Mouse (Mus musculus) kidney, postnatal 36 days (tissue): ENCODE data around the gene St3gal5.

Experiments used
- DNase-seq, 2 experiments: peaks; one replicate each; pipeline ENCODE4 v3.0.0; 2021 to 2022; ENCODE audit warnings: mixed read lengths in 2 of 2

St3gal5 gene

GRCm38 (mm10) chr6:72134850-72135515, 37.6 kb downstream of the St3gal5 start:
- no peak for DNase-seq

GRCm38 (mm10) chr6:72136016-72136415, 38.6 kb downstream of the St3gal5 start:
- no peak for DNase-seq

DNA sequence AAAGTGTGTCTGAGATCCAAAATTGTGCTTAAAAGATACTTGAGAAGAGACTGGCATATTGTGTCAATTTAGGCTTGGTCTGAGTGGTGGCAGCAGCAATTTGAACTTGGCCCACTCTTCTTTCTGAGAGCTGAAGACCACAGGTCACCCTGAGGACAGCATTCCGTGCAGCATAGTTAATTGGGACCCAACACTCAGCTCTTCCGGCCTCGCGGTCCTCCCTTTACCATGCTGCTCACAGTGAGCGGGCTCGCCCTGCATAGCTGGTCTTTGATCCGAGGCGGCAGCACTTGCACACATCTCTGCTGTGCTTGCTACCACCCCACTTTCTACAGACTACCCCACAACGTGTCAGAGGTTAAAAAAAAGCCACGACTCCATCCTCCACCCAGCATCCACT, 39.2 kb downstream of the St3gal5 start:
- DNase-seq: no peak

DNA sequence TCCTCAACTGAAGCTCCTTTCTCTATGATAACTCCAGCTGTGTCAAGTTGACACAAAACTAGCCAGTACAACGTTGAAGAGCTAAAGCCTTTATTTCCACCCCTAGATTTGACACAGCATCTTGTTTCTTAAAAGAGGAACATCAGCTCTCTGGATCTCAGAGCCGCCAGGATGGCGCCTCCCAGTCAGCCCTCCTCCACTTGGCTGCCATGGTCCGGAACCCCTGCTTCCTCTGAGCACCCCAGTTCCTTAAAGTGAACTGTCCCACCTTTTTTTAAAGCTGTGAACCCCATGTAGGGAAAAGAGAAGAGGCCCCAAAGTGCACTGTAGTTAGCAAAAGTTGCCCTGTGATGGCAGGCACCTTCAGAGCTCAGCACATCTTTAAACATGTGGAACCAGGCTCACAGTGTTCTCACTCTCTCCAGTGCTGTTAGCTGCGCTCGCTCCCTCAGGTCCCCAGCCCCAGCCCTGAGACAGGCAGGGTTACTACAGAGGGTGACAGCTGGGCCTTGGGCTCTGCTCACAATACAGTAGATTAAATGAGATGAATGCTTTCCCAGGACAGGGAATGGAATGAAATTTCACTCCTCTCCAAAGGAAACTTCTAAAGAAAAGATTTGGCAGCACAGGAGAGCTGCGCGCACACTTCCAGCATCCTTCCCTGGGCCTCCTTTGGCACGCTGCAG, 42.3 kb downstream of the St3gal5 start:
- DNase-seq: no peak

DNA sequence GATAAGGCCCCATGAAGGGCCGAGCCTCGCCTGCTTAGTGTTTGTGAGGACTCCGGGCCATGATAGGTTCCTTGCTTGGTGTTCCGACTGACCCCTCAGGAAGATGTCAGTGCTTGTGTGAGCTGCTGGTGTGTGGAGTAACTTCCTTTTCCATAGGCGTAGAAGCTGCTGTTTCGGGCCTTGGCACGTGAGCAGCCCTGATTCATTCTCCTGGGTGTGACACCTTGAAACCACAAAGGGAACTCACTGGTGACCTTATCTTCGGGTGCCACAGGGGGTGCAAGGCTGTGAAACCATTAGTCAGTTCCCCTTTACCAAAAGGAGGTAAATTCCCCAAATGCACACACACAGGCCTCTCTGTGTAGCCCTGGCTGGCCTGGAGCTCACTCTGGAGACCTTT, 43.0 kb downstream of the St3gal5 start:
- DNase-seq: no peak

- DNase-seq: no peak
These were observed 43.8 kb downstream of the St3gal5 start for GRCm38 (mm10) chr6:72141191-72141590.

DNA sequence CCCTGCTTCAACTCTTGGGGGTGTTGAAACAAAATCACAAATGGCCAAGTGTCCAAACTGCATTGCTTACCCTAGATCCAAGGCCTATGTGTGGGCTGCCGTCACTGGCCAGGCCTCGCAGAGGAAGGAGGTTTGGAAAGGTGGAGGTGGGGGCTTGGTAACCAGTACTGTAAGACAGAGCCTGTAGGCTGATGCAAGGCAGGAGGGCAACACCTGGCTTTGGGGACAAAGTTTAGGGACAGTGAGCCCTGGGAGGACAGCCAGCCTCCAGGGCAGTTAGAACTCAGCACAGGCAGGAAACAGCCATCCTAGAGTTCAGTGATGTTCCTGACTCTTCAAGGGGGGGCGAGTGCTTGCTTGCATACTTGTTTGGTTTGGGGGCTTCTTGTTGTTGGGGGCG, 45.2 kb downstream of the St3gal5 start:
- DNase-seq: no peak

- DNase-seq: no peak
These were observed 47.0 kb downstream of the St3gal5 start for GRCm38 (mm10) chr6:72144353-72144752.

- DNase-seq: no peak
These were observed 49.4 kb downstream of the St3gal5 start for GRCm38 (mm10) chr6:72146803-72147202.

GRCm38 (mm10) chr6:72148721-72149120, 51.3 kb downstream of the St3gal5 start:
- no peak for DNase-seq

GRCm38 (mm10) chr6:72149797-72150196, 52.4 kb downstream of the St3gal5 start:
- no peak for DNase-seq

DNA sequence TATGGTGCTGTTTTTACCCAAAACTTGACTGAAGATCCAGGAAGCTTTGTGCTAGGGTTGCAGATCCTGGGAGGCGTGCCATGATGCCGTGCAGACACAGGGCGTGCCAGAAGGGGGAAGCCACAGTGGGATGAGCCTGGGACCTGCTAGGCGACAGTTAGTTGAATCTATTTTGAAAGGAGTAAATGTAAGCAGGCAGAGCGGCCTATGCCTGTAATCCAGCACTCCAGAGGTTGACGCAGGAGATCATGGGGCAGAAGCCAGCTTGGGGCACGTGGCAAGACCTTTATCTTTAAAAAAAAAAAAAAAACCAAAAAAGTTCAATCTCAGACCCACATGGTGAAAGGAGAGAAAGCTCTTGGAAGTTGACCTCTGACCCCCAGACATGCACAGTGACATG, 55.3 kb downstream of the St3gal5 start:
- no peak for DNase-seq

DNA sequence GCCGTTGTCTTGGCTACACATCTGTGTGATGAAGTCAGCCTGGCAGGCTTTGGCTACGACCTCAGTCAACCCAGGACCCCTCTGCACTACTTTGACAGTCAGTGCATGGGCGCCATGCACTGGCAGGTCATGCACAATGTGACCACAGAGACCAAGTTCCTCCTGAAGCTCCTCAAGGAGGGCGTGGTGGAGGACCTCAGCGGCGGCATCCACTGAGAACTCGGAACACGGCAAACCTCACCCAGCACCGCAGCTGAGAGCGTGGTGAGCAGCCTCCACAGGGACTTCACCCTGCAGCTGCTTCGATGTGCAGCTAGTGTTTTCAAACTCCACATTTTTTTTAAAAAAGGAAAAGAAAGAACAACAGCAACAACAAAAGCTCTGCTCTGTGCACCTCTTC, 56.1 kb downstream of the St3gal5 start:
- no peak for DNase-seq

DNA sequence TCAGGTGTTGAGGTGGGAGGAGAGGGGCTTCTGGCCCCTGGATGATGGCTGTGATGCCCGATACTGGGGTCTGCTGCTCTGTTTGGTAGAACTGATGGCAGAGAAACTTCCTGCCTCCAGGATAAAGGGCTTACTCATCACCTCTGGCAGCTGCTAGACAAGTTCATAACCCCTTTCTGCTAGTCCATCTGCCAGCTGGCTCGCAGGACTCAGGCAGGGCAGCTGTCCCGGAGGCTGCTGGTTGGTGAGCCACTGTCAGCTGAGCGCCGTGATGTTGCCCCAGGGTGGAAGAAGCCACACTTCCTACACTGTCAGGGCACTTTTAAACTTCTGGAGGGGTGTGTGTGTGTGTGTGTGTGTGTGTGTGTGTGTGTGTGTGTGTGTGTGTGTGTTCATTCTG, 56.6 kb downstream of the St3gal5 start:
- peak; percentile 29 to 34 for DNase-seq

- DNase-seq: no peak
These were observed 57.6 kb downstream of the St3gal5 start for GRCm38 (mm10) chr6:72154938-72155531.

DNA sequence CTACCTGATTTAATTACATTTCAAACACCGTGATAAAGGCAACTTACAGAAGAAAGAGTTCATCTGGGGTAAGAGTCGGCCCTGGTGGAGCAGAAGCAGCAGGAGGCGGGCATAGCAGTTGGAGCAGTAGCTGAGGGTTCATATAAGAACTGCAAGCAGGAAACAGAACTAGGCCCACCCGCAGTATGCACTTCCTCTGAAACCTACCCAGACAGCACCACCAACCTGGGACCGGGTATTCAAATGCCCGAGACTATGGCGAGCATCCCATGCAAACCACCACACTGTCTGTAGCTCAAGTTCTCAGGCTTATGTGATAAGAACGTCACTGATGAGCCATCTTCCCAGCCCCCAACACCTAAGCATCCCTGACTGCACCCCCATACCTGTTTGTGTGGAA, 58.3 kb downstream of the St3gal5 start:
- no peak for DNase-seq

DNA sequence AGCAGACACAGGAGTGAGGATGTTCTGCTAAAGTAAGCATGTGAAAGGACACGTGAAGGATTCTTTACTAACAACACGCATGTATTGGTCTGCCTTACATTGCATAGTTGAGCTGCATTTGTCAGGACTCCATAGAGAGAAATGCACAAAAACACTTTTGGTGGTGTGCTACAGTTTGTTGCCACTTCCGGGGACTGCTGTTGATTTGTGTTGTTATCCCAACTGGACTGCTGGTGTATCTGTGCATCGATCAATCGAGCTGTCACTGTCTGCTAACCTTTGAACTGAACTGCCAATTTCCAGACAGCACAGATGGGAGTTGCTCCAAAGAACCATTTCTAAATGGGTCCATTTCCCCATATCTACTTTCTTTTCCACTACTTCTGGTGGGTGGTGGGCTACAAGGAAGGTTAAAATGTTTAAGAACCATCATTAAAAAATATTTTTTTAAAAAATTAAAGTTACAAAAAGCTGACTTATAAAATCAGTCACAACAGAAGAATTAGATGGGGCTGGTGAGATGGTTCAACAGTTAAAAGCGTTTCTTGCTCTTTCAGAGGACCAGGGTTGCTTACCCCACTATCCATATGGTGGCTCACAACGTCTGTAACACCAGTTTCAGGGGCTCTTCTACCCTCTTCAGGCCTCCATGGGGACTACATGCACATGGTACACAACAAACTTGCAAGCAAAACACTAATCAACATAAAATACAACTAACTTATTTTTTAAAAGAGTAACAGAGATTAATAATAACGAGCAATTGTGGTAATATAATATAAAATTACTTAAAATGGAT, 61.8 kb downstream of the St3gal5 start:
- no peak for DNase-seq

DNA sequence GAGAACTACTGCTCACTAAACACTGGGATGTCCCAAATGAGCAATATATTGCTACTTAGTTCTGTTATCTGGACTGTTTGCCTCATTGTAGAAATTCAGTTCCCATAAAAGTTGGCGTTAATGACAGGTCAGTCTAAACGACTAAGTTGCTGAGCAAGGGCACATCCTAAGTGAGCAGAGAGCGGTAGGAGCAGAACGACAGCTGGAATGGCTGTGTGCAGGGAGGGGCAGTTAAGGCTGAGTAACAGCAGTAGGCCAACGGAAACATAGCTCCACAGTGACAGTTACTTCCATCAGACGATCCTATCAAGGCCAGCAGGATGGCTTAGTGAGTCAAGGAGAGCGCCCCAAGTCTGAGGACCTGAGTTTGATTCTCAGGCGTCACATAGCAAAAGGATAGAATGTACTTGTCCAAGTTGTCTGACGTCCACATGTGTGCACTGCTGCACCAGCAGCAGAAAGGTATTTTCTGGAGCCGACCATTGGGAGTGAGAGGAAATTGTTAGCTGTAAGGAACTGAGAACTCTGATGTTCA, 62.5 kb downstream of the St3gal5 start:
- DNase-seq: no peak

- no peak for DNase-seq
These were observed 63.6 kb downstream of the St3gal5 start for GRCm38 (mm10) chr6:72160991-72161390.

- DNase-seq: peak in 1 of 2 experiments; percentile 45
These were observed 64.4 kb downstream of the St3gal5 start for GRCm38 (mm10) chr6:72161751-72162150.

GRCm38 (mm10) chr6:72162155-72162890, 64.9 kb downstream of the St3gal5 start:
- peak; percentile 80 to 92 for DNase-seq
